8 mouse cellular contexts compared by ENCODE assay signal in the genomic region with DNA sequence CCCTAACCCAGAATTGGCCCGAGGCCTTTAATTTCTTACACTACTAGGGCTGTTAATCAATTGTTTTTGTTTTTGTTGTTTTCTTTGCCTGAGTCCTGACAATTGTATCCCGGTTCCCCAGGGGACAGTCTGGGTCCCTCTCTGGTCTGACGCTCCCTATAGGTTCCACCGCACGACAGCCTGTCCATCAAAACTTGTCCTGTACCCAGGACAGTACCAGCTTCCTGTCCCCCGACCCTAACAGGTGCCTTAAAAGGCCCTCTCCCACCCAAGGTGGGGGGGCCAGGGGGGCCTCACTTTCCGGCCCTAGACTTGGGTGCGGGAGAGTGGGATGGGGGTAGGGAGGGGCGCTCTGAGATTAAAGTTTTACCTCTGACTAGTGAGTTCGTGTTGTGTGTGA. TPM values are rescaled to one million over a fixed set of nuclear protein-coding genes. Genes with fewer than 3 reads are reported as not detected.
DNase-seq lines count a peak whose midpoint lies in the region; ATAC-seq and TF ChIP-seq lines count a peak whose summit lies in the region.

No protein-coding gene starts in this region.

- intact Hi-C loops in heart, postnatal 10 days (cut with DNase I), result no loop called here

- peaks cover 27% of the 10 kb centered on the region for H3K79me3 ChIP-seq in C2C12 (ENCODE audit: low read depth)

- H3K36me3 ChIP-seq in heart, embryonic 11.5 days (ENCODE audit: control insufficient read depth, insufficient read depth, low read length), result peaks cover 6% of the 10 kb centered on the region; the same call in 1 of the 2 replicates
- peaks cover 9% of the 10 kb centered on the region for H3K36me3 ChIP-seq in C2C12 (ENCODE audit: control insufficient read depth, insufficient read depth)
- H3K36me3 ChIP-seq in forebrain, embryonic 14.5 days (ENCODE audit: control insufficient read depth, insufficient read depth, low read length), result peaks cover 10% of the 10 kb centered on the region; the same call in 1 of the 2 replicates
- no peaks in the 10 kb centered on the region for H3K36me3 ChIP-seq in liver, embryonic 16.5 days (ENCODE audit: control insufficient read depth, insufficient read depth)

- no peak for DNase-seq in heart, postnatal 10 days
- DNase-seq in forebrain, embryonic 14.5 days (ENCODE audit: low spot score), result no peak
- DNase-seq in urinary bladder, postnatal 4 days (ENCODE audit: low spot score in 2 of 2), result no peak
- DNase-seq in adrenal gland, adult 2 months, result no peak
- DNase-seq in frontal cortex, postnatal 10 days (ENCODE audit: low spot score in 2 of 2), result no peak

- no peaks in the 10 kb centered on the region for H3K27me3 ChIP-seq in heart, embryonic 11.5 days (ENCODE audit: control insufficient read depth, insufficient read depth, low read length)
- no peaks in the 10 kb centered on the region for H3K27me3 ChIP-seq in C2C12 (ENCODE audit: control insufficient read depth, insufficient read depth, insufficient read length)
- H3K27me3 ChIP-seq in forebrain, embryonic 14.5 days (replicated peaks; ENCODE audit: control insufficient read depth, insufficient read depth, low read length), result no peaks in the 10 kb centered on the region
- H3K27me3 ChIP-seq in liver, embryonic 16.5 days (ENCODE audit: control insufficient read depth, insufficient read depth, low read depth, low read length), result no peaks in the 10 kb centered on the region

- H3K4me3 ChIP-seq in heart, embryonic 11.5 days (ENCODE audit: low read depth, low read length), result peak overlapping the region; percentile 52
- H3K4me3 ChIP-seq in C2C12 (ENCODE audit: insufficient read depth, poor library complexity, severe bottlenecking), result peak overlapping the region; percentile 2
- H3K4me3 ChIP-seq in forebrain, embryonic 14.5 days (ENCODE audit: low read depth, low read length), result peak overlapping the region; percentile 36
- H3K4me3 ChIP-seq in liver, embryonic 16.5 days (ENCODE audit: low read depth, low read length), result peak overlapping the region; percentile 85

- peak overlapping the region; percentile 84 for H3K4me2 ChIP-seq in heart, embryonic 11.5 days
- peak overlapping the region; percentile 76 for H3K4me2 ChIP-seq in forebrain, embryonic 14.5 days (ENCODE audit: low read length)
- H3K4me2 ChIP-seq in liver, embryonic 16.5 days (ENCODE audit: low read depth, low read length), result peak overlapping the region; percentile 98

- peaks cover 34% of the 10 kb centered on the region for H3K4me1 ChIP-seq in heart, embryonic 11.5 days (ENCODE audit: control insufficient read depth, insufficient read depth, low read length)
- peaks cover 33% of the 10 kb centered on the region for H3K4me1 ChIP-seq in forebrain, embryonic 14.5 days (ENCODE audit: control insufficient read depth, insufficient read depth, low read length)
- peaks cover 68% of the 10 kb centered on the region for H3K4me1 ChIP-seq in liver, embryonic 16.5 days (ENCODE audit: control insufficient read depth, low read depth, low read length)

- 41% methylated on average over 10 of the region's 10 CpGs for WGBS in heart, embryonic 11.5 days (ENCODE audit: insufficient replicate concordance)
- 35% methylated on average over 10 of the region's 10 CpGs for WGBS in forebrain, embryonic 14.5 days
- WGBS in liver, embryonic 16.5 days (ENCODE audit: insufficient replicate concordance), result 24% methylated on average over 10 of the region's 10 CpGs

- peak overlapping the region; percentile 94 for H3K27ac ChIP-seq in heart, embryonic 11.5 days (ENCODE audit: low read depth, low read length)
- peak overlapping the region; percentile 85 for H3K27ac ChIP-seq in forebrain, embryonic 14.5 days (ENCODE audit: low read depth, low read length)
- H3K27ac ChIP-seq in liver, embryonic 16.5 days (ENCODE audit: low read length), result peak overlapping the region; percentile 99

- H3ac ChIP-seq in C2C12 (ENCODE audit: control insufficient read depth, insufficient read length, low read depth), result no peak overlapping the region

- no peak for ATAC-seq in heart, embryonic 11.5 days (replicated peaks; ENCODE audit: insufficient number of reproducible peaks, low FRiP score, low TSS enrichment)
- ATAC-seq in forebrain, embryonic 14.5 days, result no peak
- no peak for ATAC-seq in liver, embryonic 16.5 days (ENCODE audit: low read depth)

- peaks cover 47% of the 10 kb centered on the region for H3K79me2 ChIP-seq in C2C12 (ENCODE audit: control insufficient read depth, insufficient read depth)

- H3K9ac ChIP-seq in heart, embryonic 11.5 days (ENCODE audit: low read depth, low read length), result peak overlapping the region; percentile 80
- H3K9ac ChIP-seq in forebrain, embryonic 14.5 days (ENCODE audit: low read length), result peak overlapping the region; percentile 74
- H3K9ac ChIP-seq in liver, embryonic 16.5 days (ENCODE audit: low read depth, low read length), result peak overlapping the region; percentile 95

- no peak for TF ChIP-seq CTCF in C2C12 (IDR thresholded peaks at IDR 0.05; ENCODE audit: control insufficient read depth, insufficient read depth, insufficient read length)

- H3K9me3 ChIP-seq in heart, embryonic 11.5 days (replicated peaks; ENCODE audit: control insufficient read depth, low read length), result no peaks in the 10 kb centered on the region
- no peaks in the 10 kb centered on the region for H3K9me3 ChIP-seq in forebrain, embryonic 14.5 days (replicated peaks; ENCODE audit: control insufficient read depth, low read length)
- H3K9me3 ChIP-seq in liver, embryonic 16.5 days (replicated peaks; ENCODE audit: control insufficient read depth, low read length), result no peaks in the 10 kb centered on the region

TF ChIP-seq in C2C12, 6 proteins besides CTCF, POLR2A, EP300 and RAD21:
- TF ChIP-seq FOSL1 (IDR thresholded peaks at IDR 0.05; ENCODE audit: insufficient read depth, low read length, poor library complexity, severe bottlenecking) (no peak), MYOG (IDR thresholded peaks at IDR 0.05; ENCODE audit: control insufficient read depth, extremely low read depth, insufficient read length) (no peak), MAX (IDR thresholded peaks at IDR 0.05) (no peak), MYOD1 (IDR thresholded peaks at IDR 0.05; ENCODE audit: control insufficient read depth, insufficient read length, low read depth) (no peak), CEBPB (IDR thresholded peaks at IDR 0.05; ENCODE audit: low read depth) (no peak), USF1 (IDR thresholded peaks at IDR 0.05; ENCODE audit: low read depth) (no peak)

RNA-seq across cellular contexts. Expression of gene Pnkp, which starts 1.9 kb away (rescaled TPM):
- polyA plus RNA-seq in heart, embryonic 11.5 days (2014; fragmentation: Nextera tagmentation; extraction: Ambion mirVana), result 18.9 and 19.2 TPM in 2 replicates
- 10 to 100 TPM; 18.1 to 21.6 TPM for total RNA-seq in heart, postnatal 10 days (2021)
- polyA plus RNA-seq in C2C12 (2012; fragmentation: generic; extraction: Trizol), result 32.0 TPM
- 30.0 and 31.7 TPM in 2 replicates for polyA plus RNA-seq in forebrain, embryonic 14.5 days (2014; fragmentation: Nextera tagmentation; extraction: Ambion mirVana)
- polyA plus RNA-seq in liver, embryonic 16.5 days (2015; fragmentation: Nextera tagmentation; extraction: Ambion mirVana), result 23.4 and 24.3 TPM in 2 replicates
- 10 to 100 TPM; 36.3 to 42.8 TPM for total RNA-seq in adrenal gland, adult 2 months (2021)
- 79.5 and 90.0 TPM in 2 replicates for polyA plus RNA-seq in adrenal gland, adult 2 months (2012; rRNA removed)

RNA-seq across cellular contexts. Expression of gene Tbc1d17, which starts 6.2 kb away (rescaled TPM):
- polyA plus RNA-seq in heart, embryonic 11.5 days (2014; fragmentation: Nextera tagmentation; extraction: Ambion mirVana), result 48.2 and 49.2 TPM in 2 replicates
- 10 to 100 TPM; 38.4 to 44.7 TPM for total RNA-seq in heart, postnatal 10 days (2021)
- 38.4 TPM for polyA plus RNA-seq in C2C12 (2012; fragmentation: generic; extraction: Trizol)
- polyA plus RNA-seq in forebrain, embryonic 14.5 days (2014; fragmentation: Nextera tagmentation; extraction: Ambion mirVana), result 79.6 and 105 TPM in 2 replicates
- polyA plus RNA-seq in liver, embryonic 16.5 days (2015; fragmentation: Nextera tagmentation; extraction: Ambion mirVana), result 32.7 and 33.7 TPM in 2 replicates
- total RNA-seq in adrenal gland, adult 2 months (2021), result 10 to 100 TPM; 51.0 to 72.6 TPM
- polyA plus RNA-seq in adrenal gland, adult 2 months (2012; rRNA removed), result 180 and 223 TPM in 2 replicates

RNA-seq across cellular contexts. Expression of gene Akt1s1, which starts 6.2 kb away (rescaled TPM):
- 38.6 and 53.9 TPM in 2 replicates for polyA plus RNA-seq in heart, embryonic 11.5 days (2014; fragmentation: Nextera tagmentation; extraction: Ambion mirVana)
- total RNA-seq in heart, postnatal 10 days (2021), result 10 to 100 TPM; 76.8 to 78.4 TPM
- 208 TPM for polyA plus RNA-seq in C2C12 (2012; fragmentation: generic; extraction: Trizol)
- polyA plus RNA-seq in forebrain, embryonic 14.5 days (2014; fragmentation: Nextera tagmentation; extraction: Ambion mirVana), result 70.4 and 75.4 TPM in 2 replicates
- 25.6 and 29.1 TPM in 2 replicates for polyA plus RNA-seq in liver, embryonic 16.5 days (2015; fragmentation: Nextera tagmentation; extraction: Ambion mirVana)
- total RNA-seq in adrenal gland, adult 2 months (2021), result 100 to 1,000 TPM; 117 TPM
- 650 and 890 TPM in 2 replicates for polyA plus RNA-seq in adrenal gland, adult 2 months (2012; rRNA removed)

RNA-seq across cellular contexts. Expression of gene Ptov1, which starts 14.6 kb away (rescaled TPM):
- 205 and 218 TPM in 2 replicates for polyA plus RNA-seq in heart, embryonic 11.5 days (2014; fragmentation: Nextera tagmentation; extraction: Ambion mirVana)
- total RNA-seq in heart, postnatal 10 days (2021), result 100 to 1,000 TPM; 189 to 196 TPM
- polyA plus RNA-seq in C2C12 (2012; fragmentation: generic; extraction: Trizol), result 221 TPM
- polyA plus RNA-seq in forebrain, embryonic 14.5 days (2014; fragmentation: Nextera tagmentation; extraction: Ambion mirVana), result 447 and 458 TPM in 2 replicates
- 34.8 and 43.4 TPM in 2 replicates for polyA plus RNA-seq in liver, embryonic 16.5 days (2015; fragmentation: Nextera tagmentation; extraction: Ambion mirVana)
- total RNA-seq in adrenal gland, adult 2 months (2021), result 100 to 1,000 TPM; 227 TPM
- 492 and 493 TPM in 2 replicates for polyA plus RNA-seq in adrenal gland, adult 2 months (2012; rRNA removed)

RNA-seq across cellular contexts. Expression of gene Med25, which starts 37.5 kb away (rescaled TPM):
- 47.3 and 51.9 TPM in 2 replicates for polyA plus RNA-seq in heart, embryonic 11.5 days (2014; fragmentation: Nextera tagmentation; extraction: Ambion mirVana)
- 10 to 100 TPM; 67.7 to 77.1 TPM for total RNA-seq in heart, postnatal 10 days (2021)
- polyA plus RNA-seq in C2C12 (2012; fragmentation: generic; extraction: Trizol), result 43.9 TPM
- polyA plus RNA-seq in forebrain, embryonic 14.5 days (2014; fragmentation: Nextera tagmentation; extraction: Ambion mirVana), result 75.4 and 94.0 TPM in 2 replicates
- polyA plus RNA-seq in liver, embryonic 16.5 days (2015; fragmentation: Nextera tagmentation; extraction: Ambion mirVana), result 44.7 and 53.0 TPM in 2 replicates
- 100 to 1,000 TPM in 1 of 2 experiments, 10 to 100 TPM in 1; 80.8 to 105 TPM for total RNA-seq in adrenal gland, adult 2 months (2021)
- polyA plus RNA-seq in adrenal gland, adult 2 months (2012; rRNA removed), result 635 and 723 TPM in 2 replicates

Comparison
In these comparisons a context has a peak if more than half of its experiments do, and no peak if none do; other contexts are left out.
1. H3K4me3 ChIP-seq: peak in every context shown above with its lines; median percentile 85 in liver, embryonic 16.5 days; 52 in heart, embryonic 11.5 days; 36 in forebrain, embryonic 14.5 days; 2 in C2C12.